Mouse (Mus musculus): Measurements from ENCODE around the gene Cox17. TPM values are rescaled to one million over a fixed set of nuclear protein-coding genes. Genes with fewer than 3 reads are reported as not detected.

Cox17 gene
- polyA plus RNA-seq, 1 experiment from 2014 or later, result 107 TPM

DNA sequence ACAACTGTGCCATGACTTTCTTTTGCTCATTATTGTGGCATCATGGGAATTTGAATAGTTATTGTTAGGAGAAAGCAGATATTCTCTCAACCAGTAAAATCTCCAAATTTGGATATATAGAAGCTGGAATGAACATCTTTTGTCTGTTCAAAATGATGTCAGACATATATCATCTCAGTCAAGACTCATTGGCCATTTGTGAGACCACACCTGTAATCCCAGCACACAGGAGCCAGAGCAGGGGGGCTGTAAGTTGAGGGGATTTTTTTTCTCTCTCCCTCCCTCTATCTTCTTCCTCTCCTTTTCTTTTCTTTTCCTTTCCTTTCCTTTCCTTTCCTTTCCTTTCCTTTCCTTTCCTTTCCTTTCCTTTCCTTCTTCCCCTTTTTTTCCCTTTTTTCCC, 6.1 kb downstream of the Cox17 start:
- no peaks in the 10 kb centered on the region for H3K9me3 ChIP-seq (ENCODE audit: control insufficient read depth, low read length)
- peaks cover 2% of the 10 kb centered on the region for H3K36me3 ChIP-seq (ENCODE audit: control insufficient read depth, insufficient read depth, low read length)
- H3K4me1 ChIP-seq (ENCODE audit: control insufficient read depth, insufficient read depth, low read length), result peaks cover under 1% of the 10 kb centered on the region; the same call in 1 of the 2 replicates
- ATAC-seq (ENCODE audit: insufficient number of reproducible peaks, low FRiP score, low TSS enrichment, low read depth) (no peak), DNase-seq (ENCODE audit: low spot score) (no peak)
- H3K27ac ChIP-seq (replicated peaks; ENCODE audit: low read depth, low read length), result no peak overlapping the region
- no peak overlapping the region for H3K4me3 ChIP-seq (ENCODE audit: low read depth, low read length)
- no peaks in the 10 kb centered on the region for H3K27me3 ChIP-seq (ENCODE audit: control insufficient read depth, insufficient read depth, low read length)
- H3K9ac ChIP-seq (ENCODE audit: low read length), result no peak overlapping the region
- no peak overlapping the region for H3K4me2 ChIP-seq (ENCODE audit: low read depth, severe bottlenecking)

DNA sequence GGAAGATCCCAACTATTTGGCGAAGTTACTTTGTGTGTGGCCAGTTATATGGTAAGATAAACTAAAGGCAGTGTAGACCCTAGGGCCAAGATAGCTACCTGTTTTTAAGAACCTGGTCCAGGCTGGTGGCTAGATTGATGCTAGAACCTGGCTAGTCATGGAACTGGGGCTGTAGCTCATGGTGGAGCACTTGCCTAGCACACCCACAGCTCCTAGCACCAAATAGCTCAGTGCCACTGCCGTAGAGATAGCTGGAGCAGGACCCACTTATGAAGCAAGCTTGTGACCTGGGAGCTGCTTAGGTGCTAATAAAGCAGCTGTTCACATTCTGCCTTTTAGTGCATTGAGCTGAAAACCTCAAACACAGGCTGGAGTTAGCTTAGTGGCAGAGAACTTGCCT, 6.9 kb downstream of the Cox17 start:
- Histone ChIP-seq H3K36me3 (ENCODE audit: control insufficient read depth, insufficient read depth, low read length) (peaks cover 2% of the 10 kb centered on the region), H3K4me2 (ENCODE audit: low read depth, severe bottlenecking) (no peak overlapping the region), H3K4me3 (ENCODE audit: low read depth, low read length) (no peak overlapping the region), H3K27ac (replicated peaks; ENCODE audit: low read depth, low read length) (no peak overlapping the region), H3K9me3 (ENCODE audit: control insufficient read depth, low read length) (no peaks in the 10 kb centered on the region), H3K4me1 (ENCODE audit: control insufficient read depth, insufficient read depth, low read length) (no peaks in the 10 kb centered on the region), H3K9ac (ENCODE audit: low read length) (no peak overlapping the region), H3K27me3 (ENCODE audit: control insufficient read depth, insufficient read depth, low read length) (no peaks in the 10 kb centered on the region)
- DNase-seq (ENCODE audit: low spot score), result no peak
- WGBS, result 90% methylated on average over 2 of the region's 2 CpGs
- ATAC-seq (ENCODE audit: insufficient number of reproducible peaks, low FRiP score, low TSS enrichment, low read depth), result no peak

DNA sequence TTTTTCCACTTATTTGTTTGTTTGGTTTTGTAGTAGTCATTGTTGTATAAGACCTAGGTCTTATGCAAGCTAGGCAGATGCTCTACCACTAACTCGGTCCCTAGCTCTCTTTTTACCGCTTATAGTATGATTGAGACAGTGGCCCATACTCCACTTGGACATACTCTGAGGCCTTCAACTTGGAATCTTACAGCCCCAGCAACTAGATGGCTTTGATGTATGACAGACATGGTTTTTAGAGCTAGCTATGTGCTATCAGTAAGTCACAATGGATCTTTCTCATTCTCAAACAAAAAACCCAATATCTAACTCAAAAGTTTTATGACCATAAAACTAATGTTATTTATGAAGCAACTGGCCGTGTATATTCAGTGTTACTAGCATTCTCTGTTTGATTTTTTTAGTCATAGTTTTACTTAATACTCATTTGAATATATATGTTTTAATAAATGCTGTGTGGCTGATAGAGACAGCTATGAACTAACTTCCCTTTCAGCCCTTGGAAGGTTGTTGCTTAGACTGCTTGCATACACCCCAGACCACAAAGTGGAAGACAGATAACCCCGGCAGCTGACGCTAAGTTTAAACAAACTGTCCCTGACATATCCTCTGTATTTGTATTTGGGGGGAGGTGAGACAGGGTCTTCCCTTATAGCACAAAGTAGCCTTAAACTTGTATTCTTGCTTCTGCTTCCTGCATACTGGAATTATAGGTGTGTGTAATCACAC, 7.6 kb downstream of the Cox17 start:
- no peak for DNase-seq (ENCODE audit: low spot score)
- WGBS, result 92% methylated on average over 5 of the region's 5 CpGs
- Histone ChIP-seq H3K9me3 (ENCODE audit: control insufficient read depth, low read length) (no peaks in the 10 kb centered on the region), H3K4me3 (ENCODE audit: low read depth, low read length) (no peak overlapping the region), H3K9ac (ENCODE audit: low read length) (no peak overlapping the region), H3K27ac (replicated peaks; ENCODE audit: low read depth, low read length) (no peak overlapping the region), H3K4me2 (ENCODE audit: low read depth, severe bottlenecking) (no peak overlapping the region), H3K4me1 (ENCODE audit: control insufficient read depth, insufficient read depth, low read length) (no peaks in the 10 kb centered on the region), H3K27me3 (ENCODE audit: control insufficient read depth, insufficient read depth, low read length) (no peaks in the 10 kb centered on the region), H3K36me3 (ENCODE audit: control insufficient read depth, insufficient read depth, low read length) (peaks cover 2% of the 10 kb centered on the region)
- ATAC-seq (ENCODE audit: insufficient number of reproducible peaks, low FRiP score, low TSS enrichment, low read depth), result no peak

DNA sequence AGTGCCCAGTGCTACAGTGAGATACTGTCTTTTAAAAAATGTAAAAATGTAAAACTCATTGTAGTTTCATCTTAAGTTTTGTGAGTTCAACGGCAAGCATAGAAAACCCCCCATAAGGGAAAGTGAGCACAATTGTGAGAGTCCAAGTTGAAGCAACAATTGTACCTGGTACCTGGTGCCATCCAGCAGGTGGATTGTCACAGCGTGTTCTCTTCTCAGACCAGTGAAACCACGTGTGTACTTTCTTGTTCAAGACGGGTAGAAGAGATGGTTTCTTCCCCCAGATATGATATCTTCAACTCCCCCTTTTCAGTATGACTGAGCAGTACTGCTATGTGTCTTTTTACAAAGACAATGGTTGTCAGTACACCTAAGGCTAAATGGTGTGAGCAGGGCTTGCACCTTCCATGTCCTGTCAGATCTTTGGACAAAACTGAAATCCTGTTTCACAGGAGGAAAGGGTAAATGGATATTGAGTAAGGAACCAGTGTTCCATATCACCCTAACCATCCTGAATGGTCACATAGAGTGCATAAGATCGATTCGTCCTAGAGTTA, 11.5 kb downstream of the Cox17 start:
- Histone ChIP-seq H3K9ac (ENCODE audit: low read length) (no peak overlapping the region), H3K4me3 (ENCODE audit: low read depth, low read length) (no peak overlapping the region), H3K36me3 (ENCODE audit: control insufficient read depth, insufficient read depth, low read length) (no peaks in the 10 kb centered on the region), H3K27ac (replicated peaks; ENCODE audit: low read depth, low read length) (no peak overlapping the region), H3K9me3 (ENCODE audit: control insufficient read depth, low read length) (no peaks in the 10 kb centered on the region), H3K27me3 (ENCODE audit: control insufficient read depth, insufficient read depth, low read length) (no peaks in the 10 kb centered on the region), H3K4me1 (ENCODE audit: control insufficient read depth, insufficient read depth, low read length) (peaks cover 8% of the 10 kb centered on the region; the same call in 1 of the 2 replicates), H3K4me2 (ENCODE audit: low read depth, severe bottlenecking) (no peak overlapping the region)
- ATAC-seq (ENCODE audit: insufficient number of reproducible peaks, low FRiP score, low TSS enrichment, low read depth), result no peak
- WGBS, result 93% methylated on average over 6 of the region's 6 CpGs
- DNase-seq (ENCODE audit: low spot score), result no peak

DNA sequence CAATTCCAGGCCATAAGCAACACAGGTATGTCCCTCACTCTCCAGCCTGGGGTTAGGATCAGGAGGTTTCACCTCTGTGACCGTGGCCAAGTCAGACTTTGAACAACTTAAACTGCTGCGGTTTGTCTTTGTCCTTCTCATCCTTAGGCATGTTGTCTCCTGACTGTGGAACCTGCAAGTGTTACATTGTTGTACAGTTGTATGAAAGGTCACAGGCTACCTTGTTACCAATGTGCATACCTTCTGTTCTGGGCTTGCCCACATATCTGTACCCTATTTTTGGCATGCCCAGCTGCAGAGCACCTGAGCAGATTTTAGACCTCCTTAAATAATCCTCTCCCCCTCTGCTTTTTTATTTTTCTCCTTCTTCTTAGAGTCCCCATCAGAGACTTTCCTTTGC, 12.4 kb downstream of the Cox17 start:
- no peak overlapping the region for H3K4me2 ChIP-seq (ENCODE audit: low read depth, severe bottlenecking)
- H3K4me1 ChIP-seq (ENCODE audit: control insufficient read depth, insufficient read depth, low read length), result peaks cover 8% of the 10 kb centered on the region; the same call in 1 of the 2 replicates
- H3K9me3 ChIP-seq (ENCODE audit: control insufficient read depth, low read length), result no peaks in the 10 kb centered on the region
- ATAC-seq (ENCODE audit: insufficient number of reproducible peaks, low FRiP score, low TSS enrichment, low read depth) (no peak), DNase-seq (ENCODE audit: low spot score) (no peak)
- no peaks in the 10 kb centered on the region for H3K27me3 ChIP-seq (ENCODE audit: control insufficient read depth, insufficient read depth, low read length)
- 87% methylated on average over 2 of the region's 2 CpGs for WGBS
- H3K27ac ChIP-seq (replicated peaks; ENCODE audit: low read depth, low read length), result no peak overlapping the region
- no peak overlapping the region for H3K4me3 ChIP-seq (ENCODE audit: low read depth, low read length)
- H3K9ac ChIP-seq (ENCODE audit: low read length), result no peak overlapping the region
- H3K36me3 ChIP-seq (ENCODE audit: control insufficient read depth, insufficient read depth, low read length), result no peaks in the 10 kb centered on the region

DNA sequence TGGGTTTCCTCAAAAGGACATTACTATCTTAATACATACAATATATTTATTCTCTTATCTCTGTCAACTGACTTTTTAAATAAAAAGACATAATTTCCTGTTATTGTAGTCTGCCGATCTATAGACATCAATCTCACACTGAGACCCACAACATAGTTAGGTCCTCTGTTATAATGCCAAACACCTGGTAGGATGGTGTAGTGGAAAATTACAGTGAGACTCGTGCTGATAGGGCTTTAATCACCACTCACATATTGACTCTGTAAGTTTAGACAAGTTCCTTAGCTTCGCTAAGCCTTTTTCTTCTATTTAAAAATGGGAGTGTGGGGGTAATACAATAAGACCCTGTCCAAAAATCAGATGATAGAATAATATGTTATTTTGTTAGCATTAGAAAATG, 13.1 kb downstream of the Cox17 start:
- WGBS, result 81% methylated on average over 3 of the region's 3 CpGs
- DNase-seq (ENCODE audit: low spot score), result no peak
- H3K4me1 ChIP-seq (ENCODE audit: control insufficient read depth, insufficient read depth, low read length), result peaks cover 8% of the 10 kb centered on the region; the same call in 1 of the 2 replicates
- H3K9ac ChIP-seq (ENCODE audit: low read length), result no peak overlapping the region
- H3K36me3 ChIP-seq (ENCODE audit: control insufficient read depth, insufficient read depth, low read length), result no peaks in the 10 kb centered on the region
- H3K27ac ChIP-seq (replicated peaks; ENCODE audit: low read depth, low read length), result no peak overlapping the region
- no peak for ATAC-seq (ENCODE audit: insufficient number of reproducible peaks, low FRiP score, low TSS enrichment, low read depth)
- H3K4me2 ChIP-seq (ENCODE audit: low read depth, severe bottlenecking), result no peak overlapping the region
- H3K27me3 ChIP-seq (ENCODE audit: control insufficient read depth, insufficient read depth, low read length), result no peaks in the 10 kb centered on the region
- no peaks in the 10 kb centered on the region for H3K9me3 ChIP-seq (ENCODE audit: control insufficient read depth, low read length)
- no peak overlapping the region for H3K4me3 ChIP-seq (ENCODE audit: low read depth, low read length)

DNA sequence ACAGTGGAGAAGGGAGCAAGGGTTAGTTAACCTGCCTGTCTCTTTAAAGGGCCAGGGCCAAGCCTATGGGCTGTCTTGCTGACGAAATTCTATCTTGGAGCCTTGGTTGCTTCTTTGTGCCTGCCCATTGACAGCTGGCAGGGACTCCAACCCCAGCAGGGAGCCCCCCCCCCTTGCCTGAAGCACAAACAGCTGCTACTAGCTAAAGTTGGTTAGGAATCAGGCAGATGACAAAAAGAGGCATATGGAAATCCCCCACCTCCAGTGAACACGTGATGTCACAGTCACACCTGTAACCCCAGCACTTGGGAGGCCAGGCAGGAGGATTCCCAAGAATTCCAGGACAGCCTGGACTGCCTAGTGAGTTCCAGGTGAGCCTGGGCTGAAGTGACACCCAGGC, 13.5 kb downstream of the Cox17 start:
- Histone ChIP-seq H3K27ac (replicated peaks; ENCODE audit: low read depth, low read length) (no peak overlapping the region), H3K4me3 (ENCODE audit: low read depth, low read length) (no peak overlapping the region), H3K9me3 (ENCODE audit: control insufficient read depth, low read length) (no peaks in the 10 kb centered on the region), H3K27me3 (ENCODE audit: control insufficient read depth, insufficient read depth, low read length) (no peaks in the 10 kb centered on the region), H3K9ac (ENCODE audit: low read length) (no peak overlapping the region), H3K36me3 (ENCODE audit: control insufficient read depth, insufficient read depth, low read length) (no peaks in the 10 kb centered on the region), H3K4me2 (ENCODE audit: low read depth, severe bottlenecking) (no peak overlapping the region), H3K4me1 (ENCODE audit: control insufficient read depth, insufficient read depth, low read length) (peaks cover 8% of the 10 kb centered on the region; the same call in 1 of the 2 replicates)
- ATAC-seq (ENCODE audit: insufficient number of reproducible peaks, low FRiP score, low TSS enrichment, low read depth), result no peak
- no peak for DNase-seq (ENCODE audit: low spot score)
- 28% methylated on average over 2 of the region's 2 CpGs for WGBS

DNA sequence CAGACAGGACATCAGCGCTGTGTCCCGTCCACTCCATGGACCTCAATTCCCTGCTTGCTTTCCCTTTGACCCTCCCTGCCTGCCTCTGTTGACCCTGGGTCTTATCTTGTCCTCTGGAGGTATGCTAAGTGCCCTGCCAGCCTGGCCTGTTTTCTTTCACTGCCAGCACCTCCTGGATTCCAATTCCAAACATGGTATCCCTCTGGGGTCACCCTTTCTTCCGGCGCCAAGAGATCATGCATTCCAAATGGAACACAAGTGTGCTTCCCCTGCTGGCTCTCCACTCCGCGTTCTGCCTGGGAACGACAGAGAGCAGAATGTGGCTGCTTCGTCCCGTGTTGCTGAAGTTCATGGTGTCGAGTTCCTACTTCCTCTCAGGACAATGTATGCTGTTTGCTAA, 15.1 kb downstream of the Cox17 start, which contains the start of gene Popdc2:
Popdc2 (plus strand) TSS at position 277 of the 400 bp plus-strand sequence.
- Histone ChIP-seq H3K27me3 (ENCODE audit: control insufficient read depth, insufficient read depth, low read length) (no peaks in the 10 kb centered on the region), H3K9me3 (ENCODE audit: control insufficient read depth, low read length) (no peaks in the 10 kb centered on the region), H3K4me2 (ENCODE audit: low read depth, severe bottlenecking) (0 out of 2 replicates have a peak within 1 kb of the TSS, but pooled peaks have one; percentile 8), H3K27ac (replicated peaks; ENCODE audit: low read depth, low read length) (no peak within 1 kb of the TSS), H3K4me3 (ENCODE audit: low read depth, low read length) (no peak within 1 kb of the TSS), H3K9ac (ENCODE audit: low read length) (0 out of 2 replicates have a peak within 1 kb of the TSS, but pooled peaks have one; percentile 9), H3K36me3 (ENCODE audit: control insufficient read depth, insufficient read depth, low read length) (no peaks in the 10 kb centered on the region), H3K4me1 (ENCODE audit: control insufficient read depth, insufficient read depth, low read length) (peaks cover 8% of the 10 kb centered on the region; the same call in 1 of the 2 replicates)
- 17% methylated on average over 10 of the region's 10 CpGs for WGBS
- DNase-seq (ENCODE audit: low spot score), result peak; percentile 26
- ATAC-seq (ENCODE audit: insufficient number of reproducible peaks, low FRiP score, low TSS enrichment, low read depth), result no peak

Data from limb, embryonic 11.5 days (tissue).